Mouse (Mus musculus) NIH3T3 (cell line): ENCODE results near the gene Gm11757.
"Not testable (repeated sequence)": the region's sequence is repeated elsewhere in the genome, so short reads cannot be mapped to it uniquely, and the experiment has no call there.

Experiments
- DNase-seq: peaks from one replicate; pipeline ENCODE4 v3.0.0-alpha.2; 2012; ENCODE audit warnings: low read depth

Gene Gm11757

GRCm38 (mm10) chr4:73891012-73891411 is at the start of gene Gm11757:
TSS of gene Gm11757 (minus strand) at chr4:73891112.
- not testable (repeated sequence) for DNase-seq

- not testable (repeated sequence) for DNase-seq
These were observed 29.7 kb upstream of the Gm11757 start, which contains the start of gene Gm11756 for GRCm38 (mm10) chr4:73920660-73921059. TSS of gene Gm11756 (minus strand) at chr4:73920760.

- DNase-seq: not testable (repeated sequence)
These were observed 14.9 kb upstream of the Gm11757 start, which contains the start of gene Gm13871 for GRCm38 (mm10) chr4:73905853-73906252. TSS of gene Gm13871 (minus strand) at chr4:73905953.

- DNase-seq: not testable (repeated sequence)
These were observed 14.7 kb downstream of the Gm11757 start, which contains the start of gene Gm11758 for GRCm38 (mm10) chr4:73876166-73876565. TSS of gene Gm11758 (minus strand) at chr4:73876266.
